Mouse (Mus musculus): ENCODE measurements at regions not wholly inside any gene's neighbourhood (a gene's known extent, or its start where the extent isn't known, plus 50 kb on each side); places are given as distances from the start of the nearest gene placed in this dataset.
"Not testable (repeated sequence)": the region's sequence is repeated elsewhere in the genome, so short reads cannot be mapped to it uniquely, and the experiment has no call there.

DNA sequence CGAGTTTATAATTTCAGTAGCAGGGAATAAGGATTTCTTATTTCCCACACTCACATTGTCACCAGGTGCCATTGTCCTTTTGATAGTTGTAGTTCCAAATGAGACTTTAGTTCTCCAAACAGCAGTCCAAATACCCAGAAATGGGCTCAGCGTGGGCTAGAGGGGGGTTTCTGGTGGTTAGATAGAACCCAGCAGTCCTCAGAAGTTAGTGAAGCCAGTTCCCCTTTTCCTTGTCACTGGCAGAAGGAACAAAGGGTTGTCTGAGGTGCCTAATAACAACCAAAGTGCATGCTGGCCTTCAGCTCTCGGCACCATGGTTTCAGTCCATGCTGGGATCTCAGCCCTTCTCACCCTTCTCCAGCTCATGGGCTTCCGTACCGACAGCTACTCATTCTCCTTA is 118.1 kb upstream of the Slc38a2 start:
- no peak for DNase-seq

DNA sequence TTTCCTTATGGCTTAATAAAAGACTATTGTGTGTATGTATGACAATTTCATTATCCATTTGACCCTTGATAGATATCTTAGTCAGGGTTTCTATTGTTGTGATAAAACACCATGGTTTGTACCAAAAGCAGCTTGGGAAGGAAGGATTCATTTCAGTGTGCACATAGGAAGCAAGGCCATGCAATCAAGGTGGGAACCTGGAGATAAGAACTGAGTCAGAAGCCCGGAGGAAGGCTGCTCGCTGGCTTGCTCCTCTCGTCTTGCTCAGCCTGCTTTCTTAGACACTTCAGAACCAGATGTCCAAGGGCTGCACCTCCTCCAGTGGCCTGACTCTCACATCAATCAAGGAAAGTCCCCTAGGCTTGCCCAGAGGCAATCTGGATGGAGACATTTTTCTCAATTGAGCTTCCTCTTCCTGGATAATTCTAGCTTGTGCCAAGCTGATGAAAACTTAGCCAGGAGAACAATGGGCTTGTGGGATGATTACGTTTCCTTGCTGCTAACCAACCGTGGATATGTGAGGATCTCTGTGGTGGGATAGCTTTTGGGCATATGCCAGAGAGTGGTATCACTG is 117.6 kb upstream of the Slc38a2 start:
- no peak for DNase-seq

DNA sequence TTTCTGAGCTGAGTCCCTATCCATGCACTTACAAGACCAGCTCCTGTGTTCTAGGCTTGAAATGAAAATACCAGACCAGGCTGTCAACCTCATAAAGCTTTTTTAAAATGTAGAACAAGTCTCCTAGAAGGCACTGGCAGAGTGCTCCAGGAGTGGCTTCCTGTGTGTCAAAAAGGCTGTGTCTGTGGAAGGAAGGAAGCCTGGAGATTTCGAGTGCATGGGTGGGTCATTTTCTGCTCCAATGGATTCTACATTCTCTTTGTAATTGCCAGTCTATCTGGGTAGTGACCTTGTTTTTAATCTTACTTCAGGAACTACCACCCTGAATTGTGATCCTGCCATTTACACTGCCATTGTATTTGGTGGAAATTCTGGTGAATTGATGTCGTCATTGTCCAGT is 113.9 kb upstream of the Slc38a2 start:
- no peak for DNase-seq

DNA sequence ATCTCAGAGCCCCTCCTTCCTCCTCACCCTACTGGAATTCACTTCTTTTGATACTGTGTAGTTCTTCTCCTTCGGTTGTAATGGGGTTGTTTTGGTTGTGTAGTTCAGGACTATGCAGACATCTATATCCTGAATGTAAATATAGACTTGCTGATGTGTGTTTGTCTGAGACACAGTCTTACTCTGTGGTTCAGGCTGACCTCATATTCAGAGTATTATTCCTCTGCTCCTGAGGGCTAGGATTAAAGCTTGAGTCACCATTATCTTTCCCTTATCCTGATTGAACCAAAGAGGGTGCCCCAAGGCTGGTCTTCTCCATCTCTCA is 103.2 kb upstream of the Slc38a2 start:
- no peak for DNase-seq

DNA sequence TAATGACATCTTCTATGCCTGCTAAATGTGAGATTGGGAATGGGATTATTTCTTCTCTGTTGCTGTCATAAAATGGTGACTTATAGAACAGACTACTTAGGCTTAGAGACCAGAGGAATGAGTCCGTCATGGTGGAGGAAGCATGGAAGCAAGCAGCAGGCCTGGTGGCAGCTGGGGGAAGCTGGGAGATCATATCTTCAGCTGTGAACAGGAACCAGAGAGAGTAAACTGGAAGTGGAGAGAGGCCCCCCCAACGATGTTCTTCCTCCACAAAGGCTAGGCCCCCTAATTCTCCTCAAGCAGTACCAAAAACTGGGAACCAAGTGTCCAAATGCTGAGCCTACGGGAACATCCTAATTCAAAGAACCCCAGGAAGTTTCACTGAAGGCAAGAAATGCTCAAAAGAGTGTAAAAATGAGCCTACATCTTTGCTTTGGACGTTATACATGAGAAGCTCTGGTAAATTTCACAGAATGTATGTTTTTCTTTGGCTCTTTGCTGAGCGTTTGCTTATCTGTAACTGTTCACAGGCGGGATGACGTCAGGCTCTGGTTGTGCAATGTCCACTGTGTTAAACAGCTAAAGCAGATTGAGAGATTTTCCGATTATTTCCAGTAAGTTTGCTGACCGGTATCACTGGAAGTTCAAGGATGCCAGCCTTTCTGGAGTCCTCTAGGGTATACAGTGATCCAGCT is 102.7 kb upstream of the Slc38a2 start:
- DNase-seq, result no peak

DNA sequence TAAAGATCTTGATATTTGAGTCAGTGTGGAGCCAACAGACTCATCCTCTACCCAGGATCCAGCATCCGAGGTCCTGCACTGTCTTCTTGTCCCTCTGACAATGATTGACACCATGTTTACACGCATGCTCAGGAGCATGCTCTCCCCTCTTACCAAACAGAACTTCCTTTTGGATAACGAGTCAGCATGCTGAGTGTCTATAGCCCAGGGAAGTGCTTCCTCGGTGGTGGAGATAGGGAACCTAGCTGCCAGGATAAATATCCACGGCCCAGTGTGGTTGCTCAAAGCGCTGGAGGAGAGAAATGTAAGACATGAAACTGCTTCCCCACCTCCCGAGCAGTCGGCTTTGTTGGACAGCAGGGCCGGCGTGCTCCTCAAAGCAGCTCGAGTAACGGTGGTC is 99.7 kb upstream of the Slc38a2 start:
- DNase-seq, result no peak

DNA sequence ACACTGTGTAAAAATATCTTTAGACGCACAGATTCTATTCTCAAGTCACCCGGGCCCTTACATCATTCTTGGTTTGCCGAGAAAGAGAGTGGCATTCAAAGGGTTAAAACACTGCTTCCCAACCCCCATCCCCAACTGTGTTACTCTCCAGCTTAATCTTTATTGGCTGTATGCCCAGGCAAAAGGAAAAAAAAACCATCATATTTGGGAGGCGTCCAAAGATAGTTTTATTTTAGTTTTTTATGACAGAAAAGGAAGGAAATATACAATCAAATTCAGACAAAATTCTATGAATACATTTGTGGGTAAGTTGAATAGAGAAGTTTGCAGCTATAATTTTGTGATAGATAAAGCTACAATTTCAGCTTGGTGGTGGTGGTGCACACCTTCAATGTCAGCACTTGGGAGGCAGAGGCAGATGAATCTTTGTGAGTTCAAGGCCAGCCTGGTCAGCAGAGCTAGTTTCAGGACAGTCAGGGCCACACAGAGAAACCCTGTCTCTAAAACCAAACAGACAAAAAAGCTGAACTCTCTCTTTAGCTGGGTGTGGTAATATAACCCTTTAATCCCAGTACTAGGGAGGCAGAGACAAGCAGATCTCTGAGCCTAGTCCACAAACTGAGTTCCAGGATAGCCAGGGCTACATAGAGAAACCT is 98.2 kb upstream of the Slc38a2 start:
- DNase-seq, result no peak

DNA sequence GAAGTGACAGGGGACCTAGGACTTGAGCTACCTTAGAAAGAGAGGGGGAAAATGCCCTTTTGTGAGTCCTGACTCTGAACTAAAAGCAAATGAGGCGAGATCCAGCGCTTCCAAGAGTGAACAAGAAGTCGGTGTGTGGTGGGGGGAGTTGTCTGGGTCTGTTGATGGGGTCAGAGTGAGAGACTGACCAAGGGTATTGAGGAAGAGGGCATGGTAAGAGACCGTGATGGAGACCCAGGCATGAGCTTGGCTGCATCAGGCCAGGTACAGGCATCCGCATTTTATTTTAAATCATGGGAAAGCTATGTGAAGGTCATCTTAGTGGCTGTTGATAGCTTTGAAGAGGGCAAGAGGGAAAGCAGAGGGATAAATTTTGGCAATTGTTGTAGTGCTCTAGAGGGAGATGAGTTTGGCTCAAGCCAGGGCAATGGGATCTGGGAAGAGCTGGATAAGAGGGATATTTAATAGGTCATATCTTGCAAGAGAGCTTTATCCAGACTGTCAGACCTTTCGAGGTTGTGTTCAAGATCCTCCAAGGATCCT is 94.7 kb upstream of the Slc38a2 start:
- no peak for DNase-seq

DNA sequence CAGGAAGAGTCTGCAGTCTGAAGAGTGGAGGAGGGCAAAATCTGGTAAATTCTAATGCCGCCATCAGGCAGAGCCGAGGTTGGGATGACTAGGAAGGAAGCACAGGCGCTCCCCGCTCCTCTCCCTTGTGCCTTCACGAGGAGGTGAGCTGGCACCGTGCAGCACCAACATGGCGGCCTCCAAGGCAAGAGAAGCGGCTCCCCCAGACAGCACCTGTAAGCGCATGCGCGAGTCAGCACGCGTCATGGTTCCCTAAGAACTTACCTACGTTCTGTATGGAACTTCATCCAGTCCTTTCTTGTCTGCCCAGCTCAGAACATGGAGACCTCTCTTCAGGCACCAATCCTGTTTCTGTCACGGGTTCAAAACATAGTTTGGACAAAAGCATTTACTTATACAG is 93.7 kb upstream of the Slc38a2 start:
- no peak for DNase-seq

DNA sequence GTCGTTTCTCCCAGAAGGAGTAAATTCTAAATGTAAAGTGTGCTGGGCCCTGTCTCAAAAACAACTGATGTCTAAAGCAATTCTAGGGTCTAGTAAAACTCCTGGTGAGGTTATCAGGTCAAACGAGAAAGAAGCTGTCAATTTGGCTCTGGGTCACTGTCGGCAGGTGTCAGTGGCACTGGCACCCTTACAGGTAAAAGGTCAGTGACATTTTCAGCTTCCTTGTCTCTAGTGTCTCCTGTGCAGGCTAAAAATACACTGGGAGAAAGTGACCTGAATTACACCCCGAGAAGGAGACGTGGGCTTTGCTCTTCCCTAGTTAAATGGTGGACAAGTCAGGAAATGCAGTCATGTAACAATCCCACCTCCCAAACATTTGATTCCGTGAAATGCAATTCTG is 91.8 kb upstream of the Slc38a2 start:
- DNase-seq, result no peak

DNA sequence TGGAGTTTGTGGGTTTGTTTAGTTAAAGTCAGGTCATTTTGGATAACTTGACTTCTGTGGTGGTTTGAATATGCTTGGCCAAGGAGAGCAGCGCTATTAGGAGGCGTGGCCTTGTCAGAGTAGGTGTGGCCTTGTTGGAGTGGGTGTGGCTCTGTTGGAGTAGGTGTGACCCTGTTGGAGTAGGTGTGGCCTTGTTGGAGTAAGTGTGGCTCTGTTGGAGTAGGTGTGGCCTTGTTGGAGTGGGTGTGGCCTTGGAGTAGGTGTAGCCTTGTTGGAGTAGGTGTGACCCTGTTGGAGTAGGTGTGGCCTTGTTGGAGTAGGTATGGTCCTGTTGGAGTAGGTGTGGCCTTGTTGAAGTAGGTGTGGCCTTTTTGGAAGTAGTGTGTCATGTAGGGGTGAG is 88.4 kb upstream of the Slc38a2 start:
- not testable (repeated sequence) for DNase-seq

DNA sequence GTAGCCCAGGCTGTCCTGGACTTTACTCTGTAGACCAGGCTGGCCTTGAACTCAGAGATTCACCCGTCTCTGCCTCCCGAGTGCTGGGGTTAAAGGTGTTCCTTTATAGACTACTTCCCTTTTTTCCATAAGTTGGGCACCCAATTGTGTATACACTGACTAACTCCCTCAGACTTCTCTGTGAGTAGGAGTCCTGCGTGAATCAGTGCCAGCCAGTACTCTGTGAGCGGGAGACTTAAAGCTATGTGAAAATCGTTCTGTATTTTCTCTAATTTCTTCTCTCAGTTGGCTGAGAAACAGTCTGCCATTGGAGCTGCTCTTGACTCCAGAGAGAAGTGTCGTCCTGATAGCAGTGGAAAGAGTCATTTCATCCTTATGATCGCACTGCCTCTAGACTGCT is 85.0 kb upstream of the Slc38a2 start:
- DNase-seq, result no peak

DNA sequence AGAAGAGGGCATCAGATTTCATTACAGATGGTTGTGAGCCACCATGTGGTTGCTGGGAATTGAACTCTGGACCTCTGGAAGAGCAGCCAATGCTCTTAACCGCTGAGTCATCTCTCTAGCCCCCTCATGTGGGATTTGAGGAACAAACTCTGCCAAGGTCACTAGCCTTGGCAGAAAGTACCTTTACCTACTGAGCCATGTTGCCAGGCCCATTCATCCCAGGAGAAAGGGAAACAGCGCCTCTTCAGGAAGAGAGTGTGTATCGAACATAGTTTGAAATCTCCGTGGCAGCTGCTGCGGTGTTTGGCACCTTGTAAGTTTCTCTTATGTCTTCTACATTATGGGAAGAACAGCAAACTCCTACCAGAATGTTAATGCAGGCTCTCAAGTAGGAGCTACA is 82.0 kb upstream of the Slc38a2 start:
- DNase-seq, result no peak

DNA sequence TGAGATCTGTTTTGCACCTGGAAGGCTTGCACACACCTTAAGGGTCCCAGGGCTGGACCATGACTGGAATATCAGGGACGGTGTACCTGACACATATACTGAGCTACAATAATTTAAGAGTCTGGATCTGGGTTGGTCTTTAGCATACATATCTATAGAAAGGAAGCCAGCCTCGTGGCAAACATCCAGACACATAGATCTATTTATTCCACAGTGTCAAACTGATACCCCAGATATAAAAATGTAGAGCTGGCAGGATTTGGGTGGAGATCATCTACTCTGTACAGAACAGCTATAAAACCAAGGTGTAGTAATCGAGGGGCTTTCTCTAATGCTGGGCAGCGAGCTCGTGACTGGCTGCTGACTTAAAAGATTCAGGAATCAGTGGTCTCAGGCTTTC is 81.1 kb upstream of the Slc38a2 start:
- no peak for DNase-seq

DNA sequence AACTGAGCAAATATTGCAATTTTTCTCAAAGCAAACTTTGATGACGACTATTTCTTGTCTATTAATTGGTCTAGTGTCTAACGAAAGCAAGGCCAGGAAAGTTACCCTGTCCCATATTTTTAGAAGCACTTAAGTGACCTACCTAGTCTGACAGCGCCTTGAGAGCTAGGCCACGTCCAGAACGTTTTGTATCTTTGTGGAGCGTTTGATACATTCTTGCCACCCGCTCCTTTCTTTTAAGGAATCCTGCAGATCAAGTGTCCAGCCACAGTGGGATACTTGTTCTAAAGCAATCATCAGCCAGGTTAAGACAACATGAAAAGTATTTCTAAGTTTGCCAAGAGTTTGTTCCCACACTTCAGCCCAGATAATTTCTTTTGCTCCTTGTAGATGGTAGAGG is 79.8 kb upstream of the Slc38a2 start:
- DNase-seq, result no peak

DNA sequence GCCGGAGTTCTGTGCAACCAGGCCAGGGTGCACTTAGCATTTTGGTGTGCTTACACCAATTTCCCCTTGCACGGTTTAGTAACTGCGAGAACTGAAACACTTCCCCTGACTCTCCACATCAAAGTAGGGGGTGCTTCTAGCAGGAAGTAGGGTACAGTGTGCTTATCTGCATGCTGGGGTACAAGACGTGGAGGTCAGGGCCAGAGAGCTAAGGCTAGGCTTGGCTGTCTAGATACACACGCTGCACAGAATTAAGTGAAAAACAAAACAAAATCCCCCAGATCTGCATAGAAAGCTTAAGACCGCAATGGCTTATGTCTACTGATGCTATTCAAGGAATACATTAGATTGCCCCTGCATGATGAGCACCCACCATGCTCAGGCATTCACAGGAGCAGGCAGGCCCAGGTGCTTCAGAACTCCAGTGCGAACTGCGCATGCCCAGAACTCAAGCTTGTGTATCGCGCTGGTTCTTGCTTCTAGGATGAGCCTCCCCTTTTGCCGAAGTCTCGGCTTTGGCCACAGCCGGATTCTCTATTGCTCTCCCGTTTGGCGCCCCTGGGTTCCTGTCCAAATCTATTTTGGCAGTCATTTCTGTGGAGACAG is 78.9 kb upstream of the Slc38a2 start:
- DNase-seq, result no peak

DNA sequence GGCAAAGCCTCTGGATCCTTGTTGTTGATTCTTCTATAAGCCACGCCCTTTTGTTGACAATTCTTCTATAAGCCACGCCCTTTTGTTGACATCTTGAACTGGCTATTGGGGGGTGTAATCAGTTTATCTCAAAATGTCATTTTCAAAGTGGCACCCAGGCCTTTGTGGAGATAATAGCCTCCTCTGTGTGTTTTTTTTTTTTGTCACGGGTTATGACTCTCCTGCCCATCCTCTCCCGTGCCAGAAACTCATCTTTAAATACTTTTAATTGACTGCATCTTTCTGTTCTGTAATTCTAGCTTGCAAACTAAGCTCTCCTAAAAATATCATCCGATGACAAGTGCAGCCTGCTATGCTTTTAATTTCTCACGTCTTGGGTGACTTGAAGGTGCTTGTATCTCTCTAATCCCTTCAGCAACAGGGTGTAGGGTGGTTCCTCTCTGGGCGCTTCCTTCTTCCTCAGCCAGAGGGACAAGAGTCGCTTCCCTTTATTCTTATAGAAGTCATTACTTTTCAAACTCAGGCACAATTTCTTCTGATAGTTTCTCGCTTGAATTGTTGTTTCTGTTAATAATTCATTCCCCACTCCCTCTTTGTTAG is 77.0 kb upstream of the Slc38a2 start:
- DNase-seq, result no peak

DNA sequence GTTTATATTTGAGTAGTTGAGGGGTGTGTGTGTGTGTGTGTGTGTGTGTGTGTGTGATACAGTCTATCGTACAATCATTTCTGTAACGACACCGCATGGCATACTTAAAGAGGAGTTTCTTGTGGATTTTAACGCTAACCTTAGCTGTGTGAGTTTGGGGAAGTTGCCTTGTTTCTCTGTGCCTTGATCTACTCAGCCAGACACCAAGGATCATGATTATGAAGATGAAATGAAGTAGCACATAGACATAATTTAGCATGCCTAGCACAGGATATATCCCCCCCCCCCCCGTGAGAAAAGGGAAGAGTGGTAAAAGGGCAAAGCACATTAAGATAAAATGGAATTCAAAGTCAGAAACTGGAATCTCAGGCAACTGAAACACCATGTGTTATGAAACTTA is 75.6 kb upstream of the Slc38a2 start:
- DNase-seq, result no peak

DNA sequence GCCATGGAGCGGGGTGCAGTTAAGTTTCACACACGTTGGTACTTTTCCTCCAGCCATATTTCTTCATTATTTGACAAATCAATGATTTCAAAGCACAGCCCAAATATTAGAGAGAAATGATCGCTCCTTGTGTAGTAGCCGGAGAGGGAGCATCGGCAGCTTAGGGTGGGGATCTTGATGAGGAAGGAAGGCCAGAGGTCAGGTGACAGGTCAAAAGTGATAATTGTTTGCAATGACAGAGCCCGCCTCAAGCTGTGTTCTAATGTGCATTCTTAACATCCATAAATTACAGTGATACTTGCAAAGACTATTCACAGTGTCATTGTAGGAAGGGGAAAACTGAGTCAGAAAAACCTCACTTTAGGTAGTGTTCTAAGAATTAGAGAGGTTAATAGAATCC is 75.1 kb upstream of the Slc38a2 start:
- DNase-seq, result no peak

DNA sequence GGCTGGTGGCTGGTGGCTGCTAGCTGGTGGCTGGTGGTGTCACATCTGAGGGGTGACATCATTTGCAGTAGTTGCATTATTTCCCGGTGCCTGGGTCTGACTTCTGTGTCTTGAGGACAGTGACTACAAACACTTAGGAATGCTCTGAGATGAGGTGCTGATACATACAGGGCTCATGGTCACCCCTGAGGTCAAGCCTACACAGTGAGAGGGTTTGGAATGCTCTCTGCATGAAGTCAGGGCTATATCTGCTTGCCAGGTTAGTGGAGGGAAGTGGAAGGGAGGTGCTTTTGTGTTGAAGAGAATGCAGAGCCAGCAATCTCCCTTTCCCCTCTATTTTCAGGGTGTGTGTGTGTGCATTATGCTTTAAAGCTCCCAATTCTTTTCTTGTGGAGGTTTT is 74.1 kb upstream of the Slc38a2 start:
- no peak for DNase-seq

DNA sequence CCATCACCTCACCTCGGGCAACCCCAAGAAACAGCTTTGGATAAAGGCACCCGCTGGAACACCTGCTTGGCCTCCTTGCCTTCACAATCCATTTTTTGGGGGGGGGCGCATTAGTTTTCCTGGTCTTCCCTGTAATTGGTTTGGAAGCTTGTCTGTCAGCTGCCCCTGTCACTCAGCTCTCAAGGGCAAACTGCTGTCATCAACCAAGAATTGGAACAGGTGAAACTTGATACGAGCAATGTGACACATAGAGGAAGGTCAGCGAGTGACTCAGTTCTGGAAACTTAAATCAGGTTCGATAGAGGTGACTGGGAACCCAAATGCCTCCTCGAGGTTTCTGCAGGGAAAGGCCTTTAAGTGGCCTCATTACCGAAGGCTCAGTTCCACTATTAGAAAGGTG is 73.2 kb upstream of the Slc38a2 start:
- no peak for DNase-seq

DNA sequence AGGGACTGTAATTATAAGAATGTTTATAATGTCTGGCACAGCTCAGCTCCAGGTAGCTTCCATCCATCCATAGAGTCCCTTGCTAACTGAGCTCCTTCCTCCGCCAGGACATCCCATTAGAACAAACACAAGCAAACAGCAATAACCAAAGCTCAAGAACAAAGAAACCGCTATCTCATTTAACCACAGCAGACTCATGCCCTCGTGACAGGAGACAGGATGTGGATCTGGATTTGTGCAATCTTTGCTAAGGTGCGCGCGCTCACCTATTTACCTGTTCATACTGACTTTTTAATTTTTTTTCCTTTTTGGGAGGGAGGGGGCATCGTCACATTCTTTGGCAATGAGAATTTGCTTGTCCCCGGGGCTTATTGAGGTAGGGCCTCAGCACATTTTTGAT is 71.3 kb upstream of the Slc38a2 start:
- no peak for DNase-seq

DNA sequence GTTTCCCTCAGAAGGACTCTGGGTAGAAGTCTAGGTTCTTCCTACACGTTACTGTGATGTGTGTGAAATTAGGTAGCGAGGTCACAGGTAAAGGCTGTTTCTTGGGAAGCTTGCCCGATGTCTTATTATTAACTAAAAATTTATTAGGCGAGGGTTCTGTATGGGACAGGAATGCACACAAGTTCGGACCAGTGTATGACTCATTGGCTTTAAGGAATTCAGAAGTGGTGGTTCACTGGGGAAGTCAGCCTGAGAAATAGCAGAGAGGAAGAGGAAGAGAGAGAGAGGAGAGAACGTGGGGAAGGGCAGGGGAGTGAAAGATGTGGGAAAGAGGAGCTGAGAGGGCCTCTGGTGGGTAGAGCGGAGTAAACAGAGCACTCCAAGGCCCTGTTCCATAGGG is 70.8 kb upstream of the Slc38a2 start:
- no peak for DNase-seq

DNA sequence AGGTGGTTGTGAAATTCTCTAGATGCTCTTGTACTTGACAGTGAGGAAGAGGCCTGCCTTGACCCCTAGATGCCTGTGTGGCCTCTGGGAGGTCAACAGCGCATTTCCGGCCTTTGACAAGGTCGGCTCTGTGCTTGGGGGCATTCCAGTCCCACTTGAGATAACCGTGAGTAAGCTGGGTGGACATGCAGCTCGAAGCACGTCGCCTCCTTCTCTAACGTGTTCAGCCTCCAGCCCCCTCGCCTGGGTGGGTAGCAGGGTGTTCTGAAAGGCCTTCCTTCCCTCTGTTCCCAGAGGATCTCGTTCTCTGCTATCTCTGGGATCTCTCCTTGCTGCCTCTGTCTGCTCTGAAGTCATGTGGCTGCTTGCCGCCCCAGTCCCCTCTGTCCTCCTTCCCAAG is 70.2 kb upstream of the Slc38a2 start:
- DNase-seq, result no peak

Measured in retina, postnatal 1 day (tissue).